Mouse (Mus musculus) urinary bladder, postnatal 25 days (tissue): ENCODE data around the gene T.
"Not testable (repeated sequence)": the region's sequence is repeated elsewhere in the genome, so short reads cannot be mapped to it uniquely, and the experiment has no call there.

Experiments used
- DNase-seq: peaks from one replicate; pipeline ENCODE4 v3.0.0; 2022; ENCODE audit warnings: low spot score

The T gene

GRCm38 (mm10) chr17:8433978-8434960 lies at the start of gene T:
Gene T (plus strand): TSS chr17:8434423.
- no peak for DNase-seq

- DNase-seq: no peak
Observed at GRCm38 (mm10) chr17:8385441-8385840, 48.8 kb upstream of the T start.

- DNase-seq: no peak
Observed at GRCm38 (mm10) chr17:8388463-8388862, 45.8 kb upstream of the T start.

- no peak for DNase-seq
Observed at GRCm38 (mm10) chr17:8388990-8389789, 45.0 kb upstream of the T start.

GRCm38 (mm10) chr17:8389790-8390095 lies 44.5 kb upstream of the T start:
- DNase-seq: no peak

GRCm38 (mm10) chr17:8390487-8390886 lies 43.7 kb upstream of the T start:
- DNase-seq: no peak

GRCm38 (mm10) chr17:8396371-8396770 lies 37.9 kb upstream of the T start:
- no peak for DNase-seq

GRCm38 (mm10) chr17:8397946-8398345 lies 36.3 kb upstream of the T start:
- DNase-seq: no peak

- not testable (repeated sequence) for DNase-seq
Observed at GRCm38 (mm10) chr17:8403932-8404331, 30.3 kb upstream of the T start.

GRCm38 (mm10) chr17:8406285-8406684 lies 27.9 kb upstream of the T start:
- no peak for DNase-seq

- DNase-seq: not testable (repeated sequence)
Observed at GRCm38 (mm10) chr17:8408002-8408401, 26.2 kb upstream of the T start.

GRCm38 (mm10) chr17:8408589-8409295 lies 25.5 kb upstream of the T start:
- DNase-seq: no peak

- no peak for DNase-seq
Observed at GRCm38 (mm10) chr17:8410330-8410729, 23.9 kb upstream of the T start.

GRCm38 (mm10) chr17:8413656-8414055 lies 20.6 kb upstream of the T start:
- no peak for DNase-seq

GRCm38 (mm10) chr17:8415533-8415932 lies 18.7 kb upstream of the T start:
- no peak for DNase-seq

GRCm38 (mm10) chr17:8416865-8417264 lies 17.4 kb upstream of the T start:
- no peak for DNase-seq

GRCm38 (mm10) chr17:8420739-8421138 lies 13.5 kb upstream of the T start:
- no peak for DNase-seq

- no peak for DNase-seq
Observed at GRCm38 (mm10) chr17:8421517-8421916, 12.7 kb upstream of the T start.

- DNase-seq: no peak
Observed at GRCm38 (mm10) chr17:8423283-8423682, 10.9 kb upstream of the T start.

- no peak for DNase-seq
Observed at GRCm38 (mm10) chr17:8429436-8429835, 4.8 kb upstream of the T start.

- no peak for DNase-seq
Observed at GRCm38 (mm10) chr17:8429896-8430295, 4.3 kb upstream of the T start.

GRCm38 (mm10) chr17:8432179-8432800 lies 1.9 kb upstream of the T start:
- DNase-seq: no peak
